Mouse (Mus musculus) MEL (cell line): Measurements from ENCODE around the gene Plekhj1.

Experiments
- CTCF ChIP-seq, 3 experiments: IDR thresholded peaks in 2 of 3; conservative IDR thresholded peaks in 1 of 3; 2 replicates each; pipeline ENCODE4 v1.5.1; 2011 to 2012; ENCODE audit warnings: low read length in 3 of 3, low read depth in 2 of 3, mild to moderate bottlenecking in 2 of 3, improper control_type of control experiment in 1 of 3, inconsistent platforms in 1 of 3, mixed read lengths in 1 of 3, moderate library complexity in 1 of 3; ENCODE audit not compliant: control insufficient read depth in 1 of 3, insufficient read depth in 1 of 3, poor library complexity in 1 of 3, severe bottlenecking in 1 of 3
- GATA1 ChIP-seq: IDR thresholded peaks from 2 replicates; pipeline ENCODE4 v1.6.1; 2011; ENCODE audit warnings: low read depth, low read length, improper control_type of control experiment
- MAZ ChIP-seq: IDR thresholded peaks from 2 replicates; pipeline ENCODE4 v1.6.1; 2012; ENCODE audit warnings: low read depth, mild to moderate bottlenecking, inconsistent platforms, low read length, improper control_type of control experiment
- POLR2A ChIP-seq, 2 experiments: IDR thresholded peaks; 2 replicates each; pipeline ENCODE4 v1.6.1; 2011 to 2012; ENCODE audit warnings: low read length in 2 of 2, mild to moderate bottlenecking in 2 of 2, control low read depth in 1 of 2, improper control_type of control experiment in 1 of 2, low read depth in 1 of 2, moderate library complexity in 1 of 2; ENCODE audit not compliant: control insufficient read depth in 1 of 2, insufficient read depth in 1 of 2, poor library complexity in 1 of 2
- ZKSCAN1 ChIP-seq: IDR thresholded peaks from 2 replicates; pipeline ENCODE4 v1.6.1; 2012; ENCODE audit warnings: low read depth, mild to moderate bottlenecking, inconsistent platforms, low read length, improper control_type of control experiment, moderate library complexity

- TF ChIP-seq CTCF (IDR thresholded peaks at IDR 0.05 in 2 of 3, conservative IDR thresholded peaks at IDR 0.05 in 1 of 3; ENCODE audit: control insufficient read depth in 1 of 3, insufficient read depth in 1 of 3, low read depth in 2 of 3, low read length in 3 of 3, poor library complexity in 1 of 3, severe bottlenecking in 1 of 3) (peak in 1 of 3 experiments; percentile 38; a peak in 2 of 6 replicates), GATA1 (no peak), POLR2A (IDR thresholded peaks at IDR 0.05; ENCODE audit: control insufficient read depth in 1 of 2, insufficient read depth in 1 of 2, low read depth in 1 of 2, low read length in 2 of 2, poor library complexity in 1 of 2) (no peak), MAZ (no peak), ZKSCAN1 (no peak)
Observed at GRCm38 (mm10) chr10:80814800-80815199, 16.4 kb upstream of the Plekhj1 start.
